Mouse (Mus musculus) ES-Bruce4 (cell line): ENCODE data around the gene Pemt. TPM values are rescaled to one million over a fixed set of nuclear protein-coding genes. Genes with fewer than 3 reads are reported as not detected.

ENCODE experiments used
- H3K27ac ChIP-seq: 2 replicates; pipeline ENCODE4 v1.5.1; 2012; ENCODE audit warnings: low read length, inconsistent platforms; ENCODE audit not compliant: insufficient read depth
- H3K27me3 ChIP-seq: 2 replicates; pipeline ENCODE4 v1.6.1; 2012; ENCODE audit warnings: mild to moderate bottlenecking, low read length, inconsistent platforms; ENCODE audit not compliant: control insufficient read depth, poor library complexity, insufficient read depth, severe bottlenecking
- H3K36me3 ChIP-seq: 2 replicates; pipeline ENCODE4 v1.6.1; 2012; ENCODE audit warnings: inconsistent platforms, mild to moderate bottlenecking, low read length, moderate library complexity; ENCODE audit not compliant: control insufficient read depth, poor library complexity, insufficient read depth, severe bottlenecking
- H3K4me1 ChIP-seq: one replicate; pipeline ENCODE4 v1.8.1; 2011; ENCODE audit warnings: low read length; ENCODE audit not compliant: control insufficient read depth, insufficient read depth
- H3K4me3 ChIP-seq: 2 replicates; pipeline ENCODE4 v1.5.1; 2011; ENCODE audit warnings: low read depth, mild to moderate bottlenecking, low read length
- H3K9ac ChIP-seq: 2 replicates; pipeline ENCODE4 v1.6.1; 2012; ENCODE audit warnings: low read depth, mild to moderate bottlenecking, inconsistent platforms; ENCODE audit not compliant: poor library complexity, severe bottlenecking
- H3K9me3 ChIP-seq: replicated peaks from 2 replicates; pipeline ENCODE4 v1.6.1; 2012; ENCODE audit warnings: mild to moderate bottlenecking, low read length, inconsistent platforms; ENCODE audit not compliant: control insufficient read depth, poor library complexity, insufficient read depth, severe bottlenecking
- CTCF ChIP-seq: IDR thresholded peaks from one replicate; pipeline ENCODE4 v1.8.1; 2011; ENCODE audit warnings: low read depth, low read length
- EP300 ChIP-seq: IDR thresholded peaks from 2 replicates; pipeline ENCODE4 v1.6.1; 2011; ENCODE audit warnings: low read depth, low read length; ENCODE audit not compliant: insufficient read depth
- POLR2A ChIP-seq: IDR thresholded peaks from one replicate; pipeline ENCODE4 v1.8.1; 2011; ENCODE audit warnings: low read length; ENCODE audit not compliant: insufficient read depth
- polyA plus RNA-seq: library from polyadenylated mRNA; stranded (reverse); fragments of >200 nt; gene quantifications from 2 replicates; pipeline ENCODE4 v1.2.4, GENCODE M21; 2011; ENCODE audit warnings: low read depth; ENCODE audit not compliant: missing spikeins, insufficient read depth, insufficient read length

Gene Pemt
- polyA plus RNA-seq, 1 experiment, result 7.6 TPM

- H3K9ac ChIP-seq, result peak overlapping the region; percentile 74
- no peak overlapping the region for H3K27ac ChIP-seq
- peak overlapping the region; percentile 37 for H3K4me3 ChIP-seq
- no peaks in the 10 kb centered on the region for H3K4me1 ChIP-seq
- no peaks in the 10 kb centered on the region for H3K36me3 ChIP-seq
- no peaks in the 10 kb centered on the region for H3K9me3 ChIP-seq
- TF ChIP-seq POLR2A, result no peak
- TF ChIP-seq CTCF, result no peak
- TF ChIP-seq EP300, result no peak
- H3K27me3 ChIP-seq, result no peaks in the 10 kb centered on the region
Measured at GRCm38 (mm10) chr11:60045676-60046057, 622 bp downstream of the Pemt start.

- Histone ChIP-seq H3K4me3 (no peak overlapping the region), H3K36me3 (no peaks in the 10 kb centered on the region), H3K27ac (no peak overlapping the region), H3K4me1 (no peaks in the 10 kb centered on the region), H3K27me3 (no peaks in the 10 kb centered on the region), H3K9me3 (no peaks in the 10 kb centered on the region), H3K9ac (no peak overlapping the region)
- no peak for TF ChIP-seq POLR2A
- TF ChIP-seq CTCF, result no peak
- no peak for TF ChIP-seq EP300
Measured at GRCm38 (mm10) chr11:60044777-60045176, 1.5 kb downstream of the Pemt start.

- Histone ChIP-seq H3K9me3 (no peaks in the 10 kb centered on the region), H3K27me3 (no peaks in the 10 kb centered on the region), H3K4me3 (no peak overlapping the region), H3K27ac (no peak overlapping the region), H3K9ac (no peak overlapping the region), H3K4me1 (no peaks in the 10 kb centered on the region), H3K36me3 (no peaks in the 10 kb centered on the region)
- no peak for TF ChIP-seq CTCF
- TF ChIP-seq EP300, result no peak
- no peak for TF ChIP-seq POLR2A
Measured at GRCm38 (mm10) chr11:60042277-60042676, 4.0 kb downstream of the Pemt start.

GRCm38 (mm10) chr11:60036537-60037220 lies 9.6 kb downstream of the Pemt start:
- Histone ChIP-seq H3K4me3 (no peak overlapping the region), H3K27me3 (no peaks in the 10 kb centered on the region), H3K9ac (no peak overlapping the region), H3K36me3 (no peaks in the 10 kb centered on the region), H3K4me1 (peaks cover 2% of the 10 kb centered on the region), H3K9me3 (no peaks in the 10 kb centered on the region), H3K27ac (no peak overlapping the region)
- no peak for TF ChIP-seq EP300
- TF ChIP-seq CTCF, result no peak
- no peak for TF ChIP-seq POLR2A

- H3K27ac ChIP-seq, result no peak overlapping the region
- no peaks in the 10 kb centered on the region for H3K36me3 ChIP-seq
- no peak overlapping the region for H3K9ac ChIP-seq
- H3K9me3 ChIP-seq, result no peaks in the 10 kb centered on the region
- no peak overlapping the region for H3K4me3 ChIP-seq
- TF ChIP-seq CTCF (no peak), POLR2A (no peak), EP300 (no peak)
- H3K27me3 ChIP-seq, result no peaks in the 10 kb centered on the region
- peaks cover 2% of the 10 kb centered on the region for H3K4me1 ChIP-seq
Measured at GRCm38 (mm10) chr11:60034911-60035400, 11.3 kb downstream of the Pemt start.

GRCm38 (mm10) chr11:60034293-60034692 lies 12.0 kb downstream of the Pemt start:
- H3K27ac ChIP-seq, result no peak overlapping the region
- no peak overlapping the region for H3K4me3 ChIP-seq
- H3K36me3 ChIP-seq, result no peaks in the 10 kb centered on the region
- H3K27me3 ChIP-seq, result no peaks in the 10 kb centered on the region
- no peaks in the 10 kb centered on the region for H3K9me3 ChIP-seq
- TF ChIP-seq EP300 (no peak), POLR2A (no peak), CTCF (no peak)
- no peak overlapping the region for H3K9ac ChIP-seq
- H3K4me1 ChIP-seq, result peaks cover 2% of the 10 kb centered on the region
